Mouse (Mus musculus) adrenal gland, adult 18-20 months (tissue): ENCODE data around the gene Kcnj10. TPM values are rescaled to one million over a fixed set of nuclear protein-coding genes. Genes with fewer than 3 reads are reported as not detected.
A peak's percentile ranks its signal among the peaks of the same experiment; 100 is the strongest.

Experiments
- DNase-seq, 2 experiments: peaks; one replicate each; pipeline ENCODE4 v3.0.0; 2021 to 2022; ENCODE audit warnings: low spot score in 2 of 2
- total RNA-seq, 2 experiments: library from RNA; stranded (reverse); gene quantifications; 1 replicate in 1 of 2; 2 replicates in 1 of 2; pipeline ENCODE4 v1.2.3; 2021

Kcnj10 gene
- total RNA-seq, 2 experiments from 2014 or later: 1.3 to 1.5 TPM

GRCm38 (mm10) chr1:172311921-172312767 is 28.9 kb upstream of the Kcnj10 start:
- DNase-seq: peak; percentile 84 to 86

GRCm38 (mm10) chr1:172312768-172313561 is 28.0 kb upstream of the Kcnj10 start:
- DNase-seq: peak in 1 of 2 experiments; percentile 29

- no peak for DNase-seq
Measured at GRCm38 (mm10) chr1:172313613-172314411, 27.2 kb upstream of the Kcnj10 start.

GRCm38 (mm10) chr1:172314911-172315310 is 26.1 kb upstream of the Kcnj10 start:
- DNase-seq: peak in 1 of 2 experiments; percentile 18

- no peak for DNase-seq
Measured at GRCm38 (mm10) chr1:172317431-172317830, 23.6 kb upstream of the Kcnj10 start.

- DNase-seq: no peak
Measured at GRCm38 (mm10) chr1:172317946-172318345, 23.1 kb upstream of the Kcnj10 start.

- DNase-seq: no peak
Measured at GRCm38 (mm10) chr1:172318424-172319035, 22.5 kb upstream of the Kcnj10 start.

GRCm38 (mm10) chr1:172319346-172319745 is 21.7 kb upstream of the Kcnj10 start:
- no peak for DNase-seq

- DNase-seq: no peak
Measured at GRCm38 (mm10) chr1:172319921-172320411, 21.0 kb upstream of the Kcnj10 start.

GRCm38 (mm10) chr1:172322725-172323124 is 18.3 kb upstream of the Kcnj10 start:
- DNase-seq: no peak

- no peak for DNase-seq
Measured at GRCm38 (mm10) chr1:172323298-172323697, 17.7 kb upstream of the Kcnj10 start.

- no peak for DNase-seq
Measured at GRCm38 (mm10) chr1:172323801-172324359, 17.1 kb upstream of the Kcnj10 start.

GRCm38 (mm10) chr1:172324725-172325124 is 16.3 kb upstream of the Kcnj10 start:
- DNase-seq: peak; percentile 69 to 77

GRCm38 (mm10) chr1:172325680-172326535 is 15.1 kb upstream of the Kcnj10 start:
- DNase-seq: peak; percentile 68 to 74

GRCm38 (mm10) chr1:172326684-172327083 is 14.3 kb upstream of the Kcnj10 start:
- no peak for DNase-seq

GRCm38 (mm10) chr1:172327206-172328001 is 13.6 kb upstream of the Kcnj10 start:
- no peak for DNase-seq

GRCm38 (mm10) chr1:172328041-172328440 is 13.0 kb upstream of the Kcnj10 start:
- DNase-seq: no peak

GRCm38 (mm10) chr1:172328461-172328860 is 12.5 kb upstream of the Kcnj10 start:
- no peak for DNase-seq
